Mouse (Mus musculus): Measurements from ENCODE around the gene Aurkb. TPM values are rescaled to one million over a fixed set of nuclear protein-coding genes. Genes with fewer than 3 reads are reported as not detected.
A peak's percentile ranks its signal among the peaks of the same experiment; 100 is the strongest.
"Not testable (repeated sequence)": the region's sequence is repeated elsewhere in the genome, so short reads cannot be mapped to it uniquely, and the experiment has no call there.

The Aurkb gene
- polyA plus RNA-seq, 1 experiment from 2014 or later: 92.5 TPM

GRCm38 (mm10) chr11:69088103-69088855 lies 42.8 kb downstream of the Aurkb start, which contains the start of gene Vamp2:
TSS of gene Vamp2 (plus strand) at chr11:69088490.
- peaks cover 24% of the 10 kb centered on the region for H3K4me1 ChIP-seq (ENCODE audit: control insufficient read depth, insufficient read depth, low read length)
- under 1% methylated on average over 8 of the region's 67 CpGs for WGBS
- peak; percentile 86 for ATAC-seq (ENCODE audit: low read depth)

DNA sequence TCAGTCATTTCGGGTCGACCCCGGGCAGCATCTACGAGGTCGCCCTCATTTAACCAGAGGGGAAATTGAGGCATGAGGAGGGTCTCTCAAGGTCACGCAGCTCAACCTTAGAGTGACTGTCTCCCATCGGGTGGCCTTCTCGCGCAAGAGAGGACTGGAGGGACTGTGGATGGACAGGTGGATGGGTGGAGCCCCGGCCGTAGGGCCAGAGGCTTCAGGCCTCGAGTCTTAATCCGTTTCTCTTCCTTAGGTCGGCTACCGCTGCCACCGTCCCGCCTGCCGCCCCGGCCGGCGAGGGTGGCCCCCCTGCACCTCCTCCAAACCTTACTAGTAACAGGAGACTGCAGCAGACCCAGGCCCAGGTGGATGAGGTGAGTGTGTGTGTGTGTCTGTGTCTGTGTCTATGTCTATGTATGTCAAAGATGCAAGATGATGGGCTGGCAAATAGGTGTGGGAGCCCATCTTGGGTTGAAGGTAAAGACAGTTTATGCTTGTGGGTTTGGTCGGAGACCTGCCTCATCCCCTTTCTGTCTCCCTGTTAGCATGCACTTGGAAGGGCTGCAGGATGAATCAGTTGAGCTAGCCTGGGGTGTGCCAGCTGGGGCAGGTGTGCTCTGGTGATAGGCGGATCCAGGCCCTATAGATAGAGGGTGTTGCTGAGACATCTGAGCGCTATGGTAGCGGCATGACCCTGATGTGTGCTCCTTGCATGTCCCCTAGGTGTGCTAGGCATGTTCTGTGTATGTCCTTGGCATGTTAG lies 43.6 kb downstream of the Aurkb start:
- Histone ChIP-seq H3K4me3 (ENCODE audit: low read depth, low read length) (peak overlapping the region; percentile 100), H3K9me3 (ENCODE audit: control insufficient read depth, low read length) (no peaks in the 10 kb centered on the region), H3K4me2 (ENCODE audit: low read depth, low read length) (peak overlapping the region; percentile 64), H3K27ac (replicated peaks; ENCODE audit: low read depth, low read length) (peak overlapping the region; percentile 95), H3K27me3 (replicated peaks; ENCODE audit: control insufficient read depth, insufficient read depth, low read length) (no peaks in the 10 kb centered on the region), H3K4me1 (ENCODE audit: control insufficient read depth, insufficient read depth, low read length) (peaks cover 24% of the 10 kb centered on the region), H3K36me3 (ENCODE audit: control insufficient read depth, insufficient read depth, low read length) (peaks cover 31% of the 10 kb centered on the region), H3K9ac (ENCODE audit: low read depth, low read length) (peak overlapping the region; percentile 100)
- ATAC-seq (ENCODE audit: low read depth): peak; percentile 5; the same call in 1 of the 2 replicates
- 14% methylated on average over 20 of the region's 25 CpGs for WGBS
- DNase-seq (ENCODE audit: low spot score): no peak

More at GRCm38 (mm10) chr11:69088103-69088855, 42.8 kb downstream of the Aurkb start, which contains the start of gene Vamp2:
- peak within 1 kb of the TSS; percentile 100 for H3K9ac ChIP-seq (ENCODE audit: low read depth, low read length)
- H3K9me3 ChIP-seq (ENCODE audit: control insufficient read depth, low read length): no peaks in the 10 kb centered on the region
- no peaks in the 10 kb centered on the region for H3K27me3 ChIP-seq (replicated peaks; ENCODE audit: control insufficient read depth, insufficient read depth, low read length)
- peak; percentile 93 for DNase-seq (ENCODE audit: low spot score)
- H3K36me3 ChIP-seq (ENCODE audit: control insufficient read depth, insufficient read depth, low read length): peaks cover 31% of the 10 kb centered on the region
- H3K4me3 ChIP-seq (ENCODE audit: low read depth, low read length): peak within 1 kb of the TSS; percentile 100
- H3K4me2 ChIP-seq (ENCODE audit: low read depth, low read length): peak within 1 kb of the TSS; percentile 64
- H3K27ac ChIP-seq (replicated peaks; ENCODE audit: low read depth, low read length): peak within 1 kb of the TSS; percentile 95

DNA sequence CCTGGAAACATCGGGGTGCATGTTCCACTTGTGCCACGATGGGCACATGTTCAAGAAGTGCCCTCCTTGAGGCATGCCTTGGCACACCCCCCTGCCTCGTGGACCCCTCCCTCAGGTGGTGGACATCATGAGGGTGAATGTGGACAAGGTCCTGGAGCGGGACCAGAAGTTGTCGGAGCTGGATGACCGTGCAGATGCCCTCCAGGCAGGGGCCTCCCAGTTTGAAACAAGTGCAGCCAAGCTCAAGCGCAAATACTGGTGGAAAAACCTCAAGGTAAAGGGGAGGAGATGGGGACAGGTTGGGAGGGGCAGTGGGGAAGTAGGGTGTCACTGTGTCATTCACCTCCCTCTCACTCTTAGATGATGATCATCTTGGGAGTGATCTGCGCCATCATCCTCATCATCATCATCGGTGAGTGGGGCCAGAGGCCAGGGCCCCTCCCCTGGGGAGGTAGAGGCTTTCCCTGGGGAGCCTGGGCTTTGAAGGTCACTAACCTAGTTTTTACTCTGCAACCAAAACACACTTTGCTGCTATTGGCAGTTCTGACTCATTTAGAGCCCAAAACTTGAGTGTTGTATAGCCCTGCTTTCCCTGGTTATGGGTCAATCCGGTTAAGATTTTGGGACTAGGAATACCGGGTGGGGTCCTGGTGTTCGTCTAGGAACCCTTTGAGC lies 44.3 kb downstream of the Aurkb start:
- ATAC-seq (ENCODE audit: low read depth): no peak
- H3K36me3 ChIP-seq (ENCODE audit: control insufficient read depth, insufficient read depth, low read length): peaks cover 31% of the 10 kb centered on the region
- WGBS: 79% methylated on average over 12 of the region's 12 CpGs
- no peaks in the 10 kb centered on the region for H3K27me3 ChIP-seq (replicated peaks; ENCODE audit: control insufficient read depth, insufficient read depth, low read length)
- H3K27ac ChIP-seq (replicated peaks; ENCODE audit: low read depth, low read length): peak overlapping the region; percentile 24
- no peaks in the 10 kb centered on the region for H3K9me3 ChIP-seq (ENCODE audit: control insufficient read depth, low read length)
- no peak for DNase-seq (ENCODE audit: low spot score)
- H3K9ac ChIP-seq (ENCODE audit: low read depth, low read length): peak overlapping the region; percentile 100
- H3K4me1 ChIP-seq (ENCODE audit: control insufficient read depth, insufficient read depth, low read length): peaks cover 28% of the 10 kb centered on the region
- H3K4me2 ChIP-seq (ENCODE audit: low read depth, low read length): peak overlapping the region; percentile 64
- H3K4me3 ChIP-seq (ENCODE audit: low read depth, low read length): peak overlapping the region; percentile 100

- no peaks in the 10 kb centered on the region for H3K27me3 ChIP-seq (replicated peaks; ENCODE audit: control insufficient read depth, insufficient read depth, low read length)
- H3K9ac ChIP-seq (ENCODE audit: low read depth, low read length): peak overlapping the region; percentile 100; the same call in 1 of the 2 replicates
- peaks cover 31% of the 10 kb centered on the region for H3K36me3 ChIP-seq (ENCODE audit: control insufficient read depth, insufficient read depth, low read length)
- no peaks in the 10 kb centered on the region for H3K9me3 ChIP-seq (ENCODE audit: control insufficient read depth, low read length)
- peak overlapping the region; percentile 64 for H3K4me2 ChIP-seq (ENCODE audit: low read depth, low read length)
- H3K27ac ChIP-seq (replicated peaks; ENCODE audit: low read depth, low read length): peak overlapping the region; percentile 24; the same call in 1 of the 2 replicates
- 59% methylated on average over 6 of the region's 6 CpGs for WGBS
- no peak for DNase-seq (ENCODE audit: low spot score)
- peaks cover 28% of the 10 kb centered on the region for H3K4me1 ChIP-seq (ENCODE audit: control insufficient read depth, insufficient read depth, low read length)
- no peak for ATAC-seq (ENCODE audit: low read depth)
- peak overlapping the region; percentile 100; the same call in 1 of the 2 replicates for H3K4me3 ChIP-seq (ENCODE audit: low read depth, low read length)
These were observed 44.9 kb downstream of the Aurkb start for GRCm38 (mm10) chr11:69090367-69090766.

DNA sequence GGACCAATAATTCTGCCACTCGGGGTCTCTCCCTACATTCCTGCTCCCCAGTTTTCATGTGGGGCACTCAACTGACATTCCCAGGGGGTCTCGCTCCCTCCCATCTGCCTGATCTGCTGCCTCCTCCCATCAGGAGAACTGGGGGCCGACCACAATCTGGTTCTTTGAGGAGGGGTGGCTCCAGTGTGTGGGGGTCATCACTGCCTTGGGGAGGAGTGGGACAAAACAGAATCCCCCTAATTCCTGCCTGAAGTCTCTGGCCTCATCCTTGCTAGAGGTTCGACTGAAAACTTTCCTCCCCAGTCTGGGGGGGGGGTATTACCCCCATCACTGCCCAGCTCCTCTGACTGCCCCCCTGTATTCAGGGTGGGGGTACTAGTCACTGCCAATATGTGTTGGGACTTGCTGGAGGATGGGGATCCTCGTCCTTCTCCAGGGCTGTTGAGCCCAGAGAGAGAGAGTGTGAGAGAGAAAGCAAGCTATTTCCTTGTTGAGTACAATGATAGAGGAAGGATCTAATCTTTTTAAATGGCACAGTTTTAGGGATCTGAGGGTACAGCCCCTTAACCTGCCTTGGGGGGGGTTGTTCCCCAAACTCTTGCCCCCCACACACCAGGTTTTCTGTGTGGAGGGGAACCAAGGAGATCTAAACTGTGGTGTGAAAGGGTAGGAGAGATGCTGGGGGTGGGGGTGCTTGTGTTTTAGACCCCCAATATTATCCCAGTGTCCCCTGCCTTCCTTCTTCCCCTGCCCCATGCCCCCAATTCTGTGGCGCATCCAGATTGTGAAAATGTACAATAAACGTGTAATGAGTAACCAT lies 46.3 kb downstream of the Aurkb start:
- ATAC-seq (ENCODE audit: low read depth) (no peak), DNase-seq (ENCODE audit: low spot score) (no peak)
- Histone ChIP-seq H3K4me3 (ENCODE audit: low read depth, low read length) (no peak overlapping the region), H3K4me2 (ENCODE audit: low read depth, low read length) (no peak overlapping the region), H3K9me3 (ENCODE audit: control insufficient read depth, low read length) (no peaks in the 10 kb centered on the region), H3K36me3 (ENCODE audit: control insufficient read depth, insufficient read depth, low read length) (peaks cover 31% of the 10 kb centered on the region), H3K27ac (replicated peaks; ENCODE audit: low read depth, low read length) (no peak overlapping the region), H3K4me1 (ENCODE audit: control insufficient read depth, insufficient read depth, low read length) (peaks cover 38% of the 10 kb centered on the region), H3K9ac (ENCODE audit: low read depth, low read length) (no peak overlapping the region), H3K27me3 (replicated peaks; ENCODE audit: control insufficient read depth, insufficient read depth, low read length) (no peaks in the 10 kb centered on the region)
- whole genome bisulfite sequencing: 61% methylated on average over 7 of the region's 7 CpGs

- Histone ChIP-seq H3K9ac (ENCODE audit: low read depth, low read length) (no peak overlapping the region), H3K27me3 (replicated peaks; ENCODE audit: control insufficient read depth, insufficient read depth, low read length) (no peaks in the 10 kb centered on the region), H3K4me2 (ENCODE audit: low read depth, low read length) (no peak overlapping the region), H3K27ac (replicated peaks; ENCODE audit: low read depth, low read length) (no peak overlapping the region), H3K9me3 (ENCODE audit: control insufficient read depth, low read length) (no peaks in the 10 kb centered on the region), H3K4me1 (ENCODE audit: control insufficient read depth, insufficient read depth, low read length) (peaks cover 36% of the 10 kb centered on the region), H3K36me3 (ENCODE audit: control insufficient read depth, insufficient read depth, low read length) (peaks cover 31% of the 10 kb centered on the region), H3K4me3 (ENCODE audit: low read depth, low read length) (no peak overlapping the region)
- DNase-seq (ENCODE audit: low spot score): peak; percentile 33
- WGBS: 0% methylated on average over 3 of the region's 3 CpGs
- ATAC-seq (ENCODE audit: low read depth): no peak
These were observed 46.9 kb downstream of the Aurkb start for GRCm38 (mm10) chr11:69092386-69092751.

- 91% methylated on average over 4 of the region's 4 CpGs for WGBS
- no peak overlapping the region for H3K4me2 ChIP-seq (ENCODE audit: low read depth, low read length)
These were observed 47.4 kb downstream of the Aurkb start for GRCm38 (mm10) chr11:69092871-69093270.

GRCm38 (mm10) chr11:69093856-69094255 lies 48.4 kb downstream of the Aurkb start:
- 85% methylated on average over 7 of the region's 7 CpGs for WGBS
- not testable (repeated sequence) for DNase-seq (ENCODE audit: low spot score); ATAC-seq (ENCODE audit: low read depth); H3K9me3 ChIP-seq (ENCODE audit: control insufficient read depth, low read length); H3K4me2 ChIP-seq (ENCODE audit: low read depth, low read length); H3K27me3 ChIP-seq (replicated peaks; ENCODE audit: control insufficient read depth, insufficient read depth, low read length); H3K4me3 ChIP-seq (ENCODE audit: low read depth, low read length); H3K9ac ChIP-seq (ENCODE audit: low read depth, low read length)
- H3K27ac ChIP-seq (replicated peaks; ENCODE audit: low read depth, low read length): peak overlapping the region; percentile 90
- peaks cover 41% of the 10 kb centered on the region for H3K4me1 ChIP-seq (ENCODE audit: control insufficient read depth, insufficient read depth, low read length)
- peaks cover 31% of the 10 kb centered on the region for H3K36me3 ChIP-seq (ENCODE audit: control insufficient read depth, insufficient read depth, low read length)

More at GRCm38 (mm10) chr11:69092871-69093270, 47.4 kb downstream of the Aurkb start:
- Histone ChIP-seq H3K4me3 (ENCODE audit: low read depth, low read length) (no peak overlapping the region), H3K4me1 (ENCODE audit: control insufficient read depth, insufficient read depth, low read length) (peaks cover 36% of the 10 kb centered on the region), H3K27me3 (replicated peaks; ENCODE audit: control insufficient read depth, insufficient read depth, low read length) (no peaks in the 10 kb centered on the region), H3K36me3 (ENCODE audit: control insufficient read depth, insufficient read depth, low read length) (peaks cover 31% of the 10 kb centered on the region), H3K9me3 (ENCODE audit: control insufficient read depth, low read length) (no peaks in the 10 kb centered on the region), H3K9ac (ENCODE audit: low read depth, low read length) (no peak overlapping the region), H3K27ac (replicated peaks; ENCODE audit: low read depth, low read length) (no peak overlapping the region)
- DNase-seq (ENCODE audit: low spot score): no peak
- ATAC-seq (ENCODE audit: low read depth): no peak

Measured in embryonic facial prominence, embryonic 14.5 days (tissue).